Mouse (Mus musculus) heart, embryonic 14.5 days (tissue): Measurements from ENCODE around the gene Atp8b4. TPM values are rescaled to one million over a fixed set of nuclear protein-coding genes. Genes with fewer than 3 reads are reported as not detected.

ENCODE experiments used
- ATAC-seq: fragments of 200-750 bp; cut with Nextera tagmentation; 2 replicates; pipeline ENCODE4 v1.8.0; 2017; ENCODE audit warnings: low read depth, moderate TSS enrichment; ENCODE audit not compliant: insufficient number of reproducible peaks, insufficient read depth, low FRiP score
- H3K27ac ChIP-seq, 2 experiments: fragments of 200-500 bp in 1 of 2; fragments of 300-500 bp in 1 of 2; sonication (generic) in 1 of 2; replicated peaks in 1 of 2; 2 replicates each; pipeline ENCODE4 v1.5.1; 2012 to 2014; ENCODE audit warnings: low read depth in 2 of 2, low read length in 2 of 2, control low read depth in 1 of 2, mild to moderate bottlenecking in 1 of 2, mixed read lengths in 1 of 2; ENCODE audit not compliant: control insufficient read depth in 1 of 2, insufficient read depth in 1 of 2
- H3K27me3 ChIP-seq: fragments of 300-500 bp; sonication (generic); 2 replicates; pipeline ENCODE4 v1.6.1; 2014; ENCODE audit warnings: mild to moderate bottlenecking, low read length, control low read depth; ENCODE audit not compliant: control insufficient read depth, insufficient read depth
- H3K36me3 ChIP-seq: fragments of 300-500 bp; sonication (generic); 2 replicates; pipeline ENCODE4 v1.6.1; 2014; ENCODE audit warnings: mild to moderate bottlenecking, control low read depth, low read length, mixed read lengths; ENCODE audit not compliant: control insufficient read depth, insufficient read depth
- H3K4me1 ChIP-seq, 2 experiments: fragments of 200-500 bp in 1 of 2; fragments of 300-500 bp in 1 of 2; sonication (generic) in 1 of 2; 2 replicates each; pipeline ENCODE4 v1.6.1; 2012 to 2014; ENCODE audit warnings: low read length in 2 of 2, control low read depth in 1 of 2, mixed read lengths in 1 of 2; ENCODE audit not compliant: control insufficient read depth in 2 of 2, insufficient read depth in 2 of 2
- H3K4me2 ChIP-seq: fragments of 300-500 bp; sonication (generic); 2 replicates; pipeline ENCODE4 v1.6.1; 2014; ENCODE audit warnings: mild to moderate bottlenecking, low read length
- H3K4me3 ChIP-seq, 2 experiments: fragments of 200-500 bp in 1 of 2; fragments of 300-500 bp in 1 of 2; sonication (generic) in 1 of 2; 2 replicates each; pipeline ENCODE4 v1.5.1; 2012 to 2014; ENCODE audit warnings: low read length in 2 of 2, mild to moderate bottlenecking in 2 of 2, control low read depth in 1 of 2, low read depth in 1 of 2, moderate library complexity in 1 of 2; ENCODE audit not compliant: control insufficient read depth in 1 of 2, insufficient read depth in 1 of 2
- H3K9ac ChIP-seq: fragments of 300-500 bp; sonication (generic); 2 replicates; pipeline ENCODE4 v1.6.1; 2014; ENCODE audit warnings: mild to moderate bottlenecking, low read length
- H3K9me3 ChIP-seq: fragments of 300-500 bp; sonication (generic); 2 replicates; pipeline ENCODE4 v1.6.1; 2016; ENCODE audit warnings: low read length, control low read depth; ENCODE audit not compliant: control insufficient read depth
- WGBS: fragments of 180-500 bp; shearing (Covaris S2); extraction: QIAGEN DNeasy Blood & Tissue Kit; methylation state at CpG from one replicate; pipeline ENCODE4 v1.1.7; 2014; 5-methylcytosine and 5-hydroxymethylcytosine counted together
- polyA plus RNA-seq: library from polyadenylated mRNA; unstranded; fragments of >200 nt; fragmentation: Nextera tagmentation; extraction: Ambion mirVana; gene quantifications from 2 replicates; pipeline ENCODE4 v1.2.1, GENCODE M21; 2014

The Atp8b4 gene
- polyA plus RNA-seq, 1 experiment from 2014 or later, result 0.16 TPM

GRCm38 (mm10) chr2:126311056-126311455, 189.4 kb downstream of the Atp8b4 start:
- no peak for ATAC-seq
- 43% methylated on average over 1 of the region's 1 CpGs for WGBS
- no peak overlapping the region for H3K4me3 ChIP-seq
- no peaks in the 10 kb centered on the region for H3K4me1 ChIP-seq
- no peak overlapping the region for H3K9ac ChIP-seq
- H3K27me3 ChIP-seq, result no peaks in the 10 kb centered on the region
- no peak overlapping the region for H3K27ac ChIP-seq
- peaks cover 6% of the 10 kb centered on the region; the same call in 1 of the 2 replicates for H3K9me3 ChIP-seq
- no peaks in the 10 kb centered on the region for H3K36me3 ChIP-seq
- no peak overlapping the region for H3K4me2 ChIP-seq

- Histone ChIP-seq H3K27ac (no peak overlapping the region), H3K4me1 (no peaks in the 10 kb centered on the region), H3K4me3 (no peak overlapping the region), H3K9ac (no peak overlapping the region), H3K36me3 (no peaks in the 10 kb centered on the region), H3K9me3 (peaks cover 6% of the 10 kb centered on the region; the same call in 1 of the 2 replicates), H3K27me3 (no peaks in the 10 kb centered on the region), H3K4me2 (no peak overlapping the region)
- no peak for ATAC-seq
- WGBS, result 79% methylated on average over 4 of the region's 4 CpGs
Observed at GRCm38 (mm10) chr2:126309994-126310393, 190.5 kb downstream of the Atp8b4 start.

GRCm38 (mm10) chr2:126304621-126305020, 195.9 kb downstream of the Atp8b4 start:
- no peak for ATAC-seq
- Histone ChIP-seq H3K4me2 (no peak overlapping the region), H3K9ac (no peak overlapping the region), H3K36me3 (no peaks in the 10 kb centered on the region), H3K4me1 (no peaks in the 10 kb centered on the region), H3K4me3 (no peak overlapping the region), H3K27ac (no peak overlapping the region), H3K27me3 (no peaks in the 10 kb centered on the region), H3K9me3 (peaks cover 6% of the 10 kb centered on the region; the same call in 1 of the 2 replicates)
- 81% methylated on average over 5 of the region's 5 CpGs for WGBS

GRCm38 (mm10) chr2:126303226-126303625, 197.2 kb downstream of the Atp8b4 start:
- H3K4me2 ChIP-seq, result no peak overlapping the region
- WGBS, result 53% methylated on average over 3 of the region's 3 CpGs
- no peak overlapping the region for H3K9ac ChIP-seq
- H3K27ac ChIP-seq, result no peak overlapping the region
- no peak for ATAC-seq
- H3K4me1 ChIP-seq, result no peaks in the 10 kb centered on the region
- H3K36me3 ChIP-seq, result no peaks in the 10 kb centered on the region
- H3K4me3 ChIP-seq, result no peak overlapping the region
- no peaks in the 10 kb centered on the region for H3K27me3 ChIP-seq
- H3K9me3 ChIP-seq, result peaks cover 6% of the 10 kb centered on the region; the same call in 1 of the 2 replicates

- Histone ChIP-seq H3K9me3 (peaks cover 6% of the 10 kb centered on the region; the same call in 1 of the 2 replicates), H3K4me3 (no peak overlapping the region), H3K27ac (no peak overlapping the region), H3K4me1 (no peaks in the 10 kb centered on the region), H3K27me3 (no peaks in the 10 kb centered on the region), H3K4me2 (no peak overlapping the region), H3K9ac (no peak overlapping the region), H3K36me3 (no peaks in the 10 kb centered on the region)
- ATAC-seq, result no peak
- 40% methylated on average over 3 of the region's 3 CpGs for WGBS
Observed at GRCm38 (mm10) chr2:126302381-126302780, 198.1 kb downstream of the Atp8b4 start.

- Histone ChIP-seq H3K9ac (no peak overlapping the region), H3K4me1 (no peaks in the 10 kb centered on the region; a peak in 2 of 4 replicates), H3K27ac (no peak overlapping the region), H3K4me2 (no peak overlapping the region), H3K36me3 (no peaks in the 10 kb centered on the region), H3K4me3 (no peak overlapping the region), H3K9me3 (no peaks in the 10 kb centered on the region), H3K27me3 (no peaks in the 10 kb centered on the region)
- no peak for ATAC-seq
- WGBS, result 75% methylated on average over 7 of the region's 7 CpGs
Observed at GRCm38 (mm10) chr2:126290702-126291101, 209.8 kb downstream of the Atp8b4 start.

- Histone ChIP-seq H3K27me3 (no peaks in the 10 kb centered on the region), H3K9ac (no peak overlapping the region), H3K27ac (no peak overlapping the region), H3K4me3 (no peak overlapping the region), H3K9me3 (no peaks in the 10 kb centered on the region), H3K36me3 (no peaks in the 10 kb centered on the region), H3K4me1 (no peaks in the 10 kb centered on the region; a peak in 2 of 4 replicates), H3K4me2 (no peak overlapping the region)
- no peak for ATAC-seq
- WGBS, result 60% methylated on average over 5 of the region's 5 CpGs
Observed at GRCm38 (mm10) chr2:126287942-126288341, 212.5 kb downstream of the Atp8b4 start.

GRCm38 (mm10) chr2:126286420-126286819, 214.1 kb downstream of the Atp8b4 start:
- WGBS, result 78% methylated on average over 7 of the region's 7 CpGs
- Histone ChIP-seq H3K9ac (no peak overlapping the region), H3K9me3 (no peaks in the 10 kb centered on the region), H3K36me3 (no peaks in the 10 kb centered on the region), H3K27me3 (0 out of 2 replicates have a peak, but pooled peaks cover 3% of the 10 kb centered on the region), H3K4me2 (no peak overlapping the region), H3K27ac (no peak overlapping the region), H3K4me1 (no peaks in the 10 kb centered on the region; a peak in 2 of 4 replicates), H3K4me3 (no peak overlapping the region)
- no peak for ATAC-seq
